Mouse (Mus musculus) C2C12 (cell line): ENCODE results near the gene Acot7.

Experiments
- CEBPB ChIP-seq: IDR thresholded peaks from one replicate; pipeline ENCODE4 v1.6.1; 2011; ENCODE audit warnings: low read depth, mild to moderate bottlenecking, control low read depth, moderate library complexity
- CTCF ChIP-seq: IDR thresholded peaks from one replicate; pipeline ENCODE4 v1.5.1; 2011; ENCODE audit not compliant: control insufficient read depth, insufficient read depth, insufficient read length
- MAX ChIP-seq: IDR thresholded peaks from one replicate; pipeline ENCODE4 v1.6.1; 2011; ENCODE audit warnings: mild to moderate bottlenecking, control low read depth
- MYOD1 ChIP-seq: IDR thresholded peaks from one replicate; pipeline ENCODE4 v1.6.1; 2011; ENCODE audit warnings: low read depth; ENCODE audit not compliant: control insufficient read depth, insufficient read length
- MYOG ChIP-seq: IDR thresholded peaks from one replicate; pipeline ENCODE4 v1.6.1; 2011; ENCODE audit not compliant: control insufficient read depth, insufficient read length; ENCODE audit errors: extremely low read depth
- USF1 ChIP-seq: IDR thresholded peaks from one replicate; pipeline ENCODE4 v1.6.1; 2011; ENCODE audit warnings: low read depth, mild to moderate bottlenecking, control low read depth, moderate library complexity

DNA sequence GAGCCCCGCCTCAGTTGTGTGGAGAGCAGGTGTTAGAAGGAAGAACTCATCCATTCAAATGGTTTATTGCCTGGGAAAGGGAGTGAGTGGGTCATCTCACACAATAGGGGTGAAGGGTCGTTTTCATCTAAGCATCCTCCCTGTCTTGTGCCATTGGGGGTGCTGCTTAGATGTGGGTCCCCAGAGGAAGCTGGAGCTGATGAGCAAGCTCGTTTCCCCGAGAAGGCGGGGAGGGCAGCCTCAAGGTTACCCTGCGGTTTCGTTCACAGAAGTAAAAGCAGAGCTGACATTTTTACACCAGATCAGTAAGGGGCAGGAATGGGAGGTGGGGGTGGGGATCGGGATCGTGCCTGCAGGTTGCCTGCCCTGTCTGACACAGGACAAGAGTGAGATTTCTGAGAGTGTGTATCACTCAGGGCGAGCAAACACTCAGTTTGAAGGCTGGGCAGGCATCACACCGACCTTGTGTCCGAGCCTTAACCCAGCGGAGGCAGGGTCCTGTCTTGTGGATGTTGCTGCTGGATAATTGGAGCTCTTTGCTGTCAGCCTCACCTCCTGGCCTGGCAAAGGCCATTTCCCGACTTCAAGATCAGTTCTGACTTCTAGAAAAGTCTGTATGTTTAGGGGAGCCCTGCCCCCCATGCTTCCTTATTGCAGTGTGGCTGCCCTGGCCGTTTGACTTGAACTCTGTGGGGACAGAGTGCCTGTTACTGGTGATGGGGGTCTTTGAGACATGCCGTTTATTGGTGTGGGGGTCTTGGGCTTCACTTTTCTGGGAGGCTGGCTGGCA lies 1.2 kb downstream of the Acot7 start:
- TF ChIP-seq CTCF (no peak), USF1 (no peak), MYOG (no peak), MAX (no peak), MYOD1 (no peak), CEBPB (no peak)
